In genomic region chr8:45872077-45872476, GRCm38 (mm10) we compare ENCODE assay signal across 11 mouse cellular contexts. TPM values are rescaled to one million over a fixed set of nuclear protein-coding genes. Genes with fewer than 3 reads are reported as not detected.
DNase-seq lines count a peak whose midpoint lies in the region; ATAC-seq and TF ChIP-seq lines count a peak whose summit lies in the region.
"Had no signal": no experiment of that assay in that cellular context is flagged by ENCODE, and none has a peak within 500 bp of the region (broad histone marks: within the 10 kb centered on the region; RNA-seq: fewer than 3 reads in every experiment).

No protein-coding gene starts in this region.

- no peaks in the 10 kb centered on the region for H3K36me3 ChIP-seq in kidney, embryonic 15.5 days
- H3K36me3 ChIP-seq in embryonic facial prominence, embryonic 14.5 days (ENCODE audit: control insufficient read depth, insufficient read depth, low read length), result no peaks in the 10 kb centered on the region
- H3K36me3 ChIP-seq in heart, adult 2 months (ENCODE audit: control insufficient read depth, insufficient read depth, low read length), result peaks cover 4% of the 10 kb centered on the region
- no peaks in the 10 kb centered on the region for H3K36me3 ChIP-seq in limb, embryonic 13.5 days
- H3K36me3 ChIP-seq in forebrain, embryonic 15.5 days, result no peaks in the 10 kb centered on the region

- peaks cover 24% of the 10 kb centered on the region for H3K4me1 ChIP-seq in kidney, embryonic 15.5 days
- H3K4me1 ChIP-seq in embryonic facial prominence, embryonic 14.5 days (ENCODE audit: control insufficient read depth, insufficient read depth, low read length), result peaks cover 19% of the 10 kb centered on the region
- H3K4me1 ChIP-seq in heart, adult 2 months (ENCODE audit: control insufficient read depth, insufficient read depth, low read length), result peaks cover 9% of the 10 kb centered on the region
- peaks cover 37% of the 10 kb centered on the region for H3K4me1 ChIP-seq in limb, embryonic 13.5 days
- H3K4me1 ChIP-seq in forebrain, embryonic 15.5 days, result peaks cover 12% of the 10 kb centered on the region; the same call in 1 of the 2 replicates

- peak overlapping the region; percentile 75 for H3K27ac ChIP-seq in kidney, embryonic 15.5 days
- no peak overlapping the region for H3K27ac ChIP-seq in embryonic facial prominence, embryonic 14.5 days (replicated peaks; ENCODE audit: low read depth, low read length)
- H3K27ac ChIP-seq in heart, adult 2 months, result peak overlapping the region; percentile 24
- peak overlapping the region; percentile 55; the same call in 1 of the 2 replicates for H3K27ac ChIP-seq in limb, embryonic 13.5 days
- H3K27ac ChIP-seq in forebrain, embryonic 15.5 days (replicated peaks), result no peak overlapping the region

- intact Hi-C loops in heart, adult 2 months (cut with DNase I), result no loop called here

- H3K79me2 ChIP-seq in heart, adult 2 months (replicated peaks; ENCODE audit: control insufficient read depth, insufficient read depth, low read length), result no peaks in the 10 kb centered on the region

- no peak for TF ChIP-seq POLR2A in heart, adult 2 months (IDR thresholded peaks at IDR 0.05; ENCODE audit: insufficient read depth, low read depth, low read length)

- no peak for TF ChIP-seq EP300 in heart, adult 2 months (IDR thresholded peaks at IDR 0.05; ENCODE audit: insufficient read depth, low read depth, low read length)

- H3K9me3 ChIP-seq in kidney, embryonic 15.5 days (replicated peaks), result no peaks in the 10 kb centered on the region
- H3K9me3 ChIP-seq in embryonic facial prominence, embryonic 14.5 days (ENCODE audit: control insufficient read depth, low read length), result no peaks in the 10 kb centered on the region
- H3K9me3 ChIP-seq in limb, embryonic 13.5 days, result no peaks in the 10 kb centered on the region
- no peaks in the 10 kb centered on the region for H3K9me3 ChIP-seq in forebrain, embryonic 15.5 days

- TF ChIP-seq CTCF in heart, adult 2 months (IDR thresholded peaks at IDR 0.05), result no peak

- H3K27me3 ChIP-seq in kidney, embryonic 15.5 days, result no peaks in the 10 kb centered on the region
- no peaks in the 10 kb centered on the region for H3K27me3 ChIP-seq in embryonic facial prominence, embryonic 14.5 days (replicated peaks; ENCODE audit: control insufficient read depth, insufficient read depth, low read length)
- no peaks in the 10 kb centered on the region for H3K27me3 ChIP-seq in heart, adult 2 months (ENCODE audit: control insufficient read depth, insufficient read depth, low read length)
- H3K27me3 ChIP-seq in limb, embryonic 13.5 days, result no peaks in the 10 kb centered on the region
- no peaks in the 10 kb centered on the region for H3K27me3 ChIP-seq in forebrain, embryonic 15.5 days

- DNase-seq in kidney, adult 8-10 months, result no peak
- peak; percentile 59 for DNase-seq in embryonic facial prominence, embryonic 14.5 days (ENCODE audit: low spot score)
- peak; percentile 56 to 73 for DNase-seq in heart, adult 2 months
- no peak for DNase-seq in frontal cortex, postnatal 25 days (ENCODE audit: low spot score in 2 of 2)
- DNase-seq in spleen, postnatal 4 days (ENCODE audit: low spot score in 2 of 2), result no peak
- DNase-seq: cerebellum, postnatal 36 days; layer of hippocampus, postnatal 36 days had no signal

- H3K9ac ChIP-seq in kidney, embryonic 15.5 days, result no peak overlapping the region
- no peak overlapping the region for H3K9ac ChIP-seq in embryonic facial prominence, embryonic 14.5 days (ENCODE audit: low read depth, low read length)
- no peak overlapping the region for H3K9ac ChIP-seq in heart, adult 2 months (ENCODE audit: low read depth, low read length)
- no peak overlapping the region for H3K9ac ChIP-seq in limb, embryonic 13.5 days
- H3K9ac ChIP-seq in forebrain, embryonic 15.5 days (replicated peaks), result no peak overlapping the region

- WGBS in kidney, embryonic 15.5 days, result 32% methylated on average over 7 of the region's 7 CpGs
- WGBS in embryonic facial prominence, embryonic 14.5 days, result 49% methylated on average over 7 of the region's 7 CpGs
- WGBS in heart, adult 2 months, result 40% methylated on average over 7 of the region's 7 CpGs
- WGBS in limb, embryonic 13.5 days, result 45% methylated on average over 7 of the region's 7 CpGs
- WGBS in forebrain, embryonic 15.5 days, result 95% methylated on average over 7 of the region's 7 CpGs

- H3K4me2 ChIP-seq in kidney, embryonic 15.5 days, result 0 out of 2 replicates have a peak overlapping the region, but pooled peaks have one; percentile 12
- no peak overlapping the region for H3K4me2 ChIP-seq in embryonic facial prominence, embryonic 14.5 days (ENCODE audit: low read depth, low read length)
- peak overlapping the region; percentile 19 for H3K4me2 ChIP-seq in limb, embryonic 13.5 days (replicated peaks)
- H3K4me2 ChIP-seq in forebrain, embryonic 15.5 days (replicated peaks), result no peak overlapping the region

- no peak overlapping the region for H3K4me3 ChIP-seq in kidney, embryonic 15.5 days (replicated peaks)
- H3K4me3 ChIP-seq in embryonic facial prominence, embryonic 14.5 days (ENCODE audit: low read depth, low read length), result no peak overlapping the region
- H3K4me3 ChIP-seq in heart, adult 2 months, result no peak overlapping the region
- H3K4me3 ChIP-seq in limb, embryonic 13.5 days, result no peak overlapping the region
- H3K4me3 ChIP-seq in forebrain, embryonic 15.5 days, result no peak overlapping the region

- ATAC-seq in kidney, embryonic 15.5 days (replicated peaks; ENCODE audit: low FRiP score), result peak; percentile 86
- peak; percentile 35; the same call in 1 of the 2 replicates for ATAC-seq in embryonic facial prominence, embryonic 14.5 days (ENCODE audit: low read depth)
- ATAC-seq in limb, embryonic 13.5 days (ENCODE audit: low FRiP score, low read depth), result peak; percentile 55; the same call in 1 of the 2 replicates
- no peak for ATAC-seq in forebrain, embryonic 15.5 days (replicated peaks)

RNA-seq across cellular contexts. Expression of gene Pdlim3, which starts 13.2 kb away (rescaled TPM):
- polyA plus RNA-seq in kidney, embryonic 15.5 days (2015; fragmentation: Nextera tagmentation; extraction: Ambion mirVana), result 13.2 and 23.7 TPM in 2 replicates
- polyA plus RNA-seq in embryonic facial prominence, embryonic 14.5 days (2014; fragmentation: Nextera tagmentation; extraction: Ambion mirVana), result 86.6 and 105 TPM in 2 replicates
- total RNA-seq in heart, adult 2 months (2021), result 10 to 100 TPM; 29.4 to 29.9 TPM
- 52.5 and 71.1 TPM in 2 replicates for polyA plus RNA-seq in heart, adult 2 months (2012; rRNA removed)
- polyA plus RNA-seq in limb, embryonic 13.5 days (2015; fragmentation: Nextera tagmentation; extraction: Ambion mirVana), result 46.0 and 52.5 TPM in 2 replicates
- polyA plus RNA-seq in forebrain, embryonic 15.5 days (2015; fragmentation: Nextera tagmentation; extraction: Ambion mirVana), result 4.2 and 5.2 TPM in 2 replicates
- total RNA-seq: hematopoietic stem cell, adult 5-6 weeks had no signal

Comparison
In these comparisons a context has a peak if more than half of its experiments do, and no peak if none do; other contexts are left out.
1. H3K27ac ChIP-seq: peak in kidney, embryonic 15.5 days (single experiment), heart, adult 2 months (single experiment) and limb, embryonic 13.5 days (single experiment); none in embryonic facial prominence, embryonic 14.5 days (single experiment) and forebrain, embryonic 15.5 days (single experiment).
2. H3K4me2 ChIP-seq: peak in kidney, embryonic 15.5 days (single experiment) and limb, embryonic 13.5 days (single experiment); none in embryonic facial prominence, embryonic 14.5 days (single experiment) and forebrain, embryonic 15.5 days (single experiment).
3. DNase-seq: peak in embryonic facial prominence, embryonic 14.5 days (single experiment) and heart, adult 2 months (2 of 2); none in kidney, adult 8-10 months (0 of 2), frontal cortex, postnatal 25 days (0 of 2) and spleen, postnatal 4 days (0 of 2).